Mouse (Mus musculus) layer of hippocampus, adult 11-12 months (tissue): ENCODE results near the gene Dbf4.

Source experiments
- DNase-seq: peaks from one replicate; pipeline ENCODE4 v3.0.0; 2022; ENCODE audit warnings: low spot score

Gene Dbf4

DNA sequence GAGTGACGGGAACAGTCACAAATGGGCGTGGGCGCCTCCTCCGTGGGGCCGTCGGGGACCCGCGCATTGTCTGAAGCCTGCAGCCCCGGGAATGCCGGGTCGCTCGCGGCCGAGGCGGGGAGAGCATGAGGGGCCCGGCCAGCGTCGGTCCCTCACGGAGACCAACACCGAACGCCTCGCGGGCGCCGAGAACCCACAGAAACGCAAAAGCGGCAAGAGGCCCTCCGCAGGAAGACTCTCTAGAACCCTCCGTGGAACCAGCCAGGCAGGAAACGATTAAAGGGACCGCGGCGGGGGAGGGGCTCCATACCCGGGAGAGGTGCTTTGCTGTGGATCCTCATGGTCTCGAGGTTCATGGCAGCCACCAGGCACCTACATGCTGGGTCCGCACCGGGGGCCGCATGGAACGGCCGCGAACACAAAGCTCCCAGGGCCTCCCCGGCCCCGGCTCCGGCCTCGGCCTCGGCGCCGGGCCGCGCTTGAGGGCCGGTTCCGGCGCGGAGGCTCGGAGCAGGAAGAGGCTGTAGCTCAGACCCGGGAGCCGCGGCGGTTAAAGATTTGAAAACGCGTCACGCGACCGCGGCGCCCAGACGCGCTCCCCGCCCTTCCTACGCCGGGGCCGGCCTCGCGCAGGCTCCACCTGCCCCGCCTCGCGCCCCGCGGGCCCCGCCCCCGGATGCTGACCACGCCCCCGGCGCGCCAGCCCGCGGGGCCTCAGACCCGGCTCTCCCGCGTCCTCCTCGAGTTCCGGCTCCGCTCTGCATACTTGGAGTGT is at the start of gene Dbf4, which contains the start of gene Slc25a40:
TSS of gene Dbf4 (minus strand) at position 560 of the 775 bp plus-strand sequence.
TSS of gene Slc25a40 (plus strand) at position 694 of the 775 bp plus-strand sequence.
- DNase-seq, result peak; percentile 85

DNA sequence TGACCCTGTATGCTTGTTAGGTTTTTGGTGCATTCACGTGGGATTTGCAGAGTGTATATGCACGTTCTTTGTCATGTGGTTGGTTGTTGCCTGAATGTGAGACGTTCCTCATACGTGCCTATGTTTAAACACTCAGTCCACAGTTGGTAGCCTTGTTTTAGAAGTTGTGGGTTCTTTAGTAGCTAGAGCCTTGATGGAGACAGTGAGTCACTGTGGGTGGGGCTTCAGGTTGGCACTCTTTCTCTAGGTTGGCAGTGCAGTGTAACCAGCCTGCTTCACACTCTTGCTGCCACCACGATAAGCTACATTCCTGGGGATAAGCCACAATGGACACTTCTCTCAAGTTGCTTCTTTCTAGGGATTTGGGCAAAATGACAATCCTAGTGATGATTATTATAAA is 34.0 kb upstream of the Dbf4 start:
- DNase-seq, result no peak

GRCm38 (mm10) chr5:8455565-8455964 is 33.0 kb upstream of the Dbf4 start:
- DNase-seq, result no peak

DNA sequence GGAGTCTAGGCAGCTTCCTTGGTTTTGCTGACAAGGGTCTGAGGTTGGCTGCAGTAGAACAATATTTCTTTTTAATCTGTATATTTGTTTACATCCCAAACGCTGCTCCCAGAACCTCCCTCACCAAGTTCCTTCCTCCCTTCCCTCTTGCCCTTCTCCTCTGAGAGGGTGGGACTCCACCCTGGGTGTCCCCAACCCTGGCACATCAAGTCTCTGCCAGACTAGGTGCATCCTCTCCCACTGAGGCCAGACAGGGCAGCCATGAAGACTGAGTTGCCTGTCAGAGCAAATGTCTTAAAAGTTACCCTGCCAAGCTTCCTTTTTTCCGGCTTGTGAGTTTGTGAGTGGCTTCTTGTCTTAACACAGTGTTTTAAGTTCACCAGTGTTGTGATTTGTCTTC is 16.6 kb upstream of the Dbf4 start:
- no peak for DNase-seq

DNA sequence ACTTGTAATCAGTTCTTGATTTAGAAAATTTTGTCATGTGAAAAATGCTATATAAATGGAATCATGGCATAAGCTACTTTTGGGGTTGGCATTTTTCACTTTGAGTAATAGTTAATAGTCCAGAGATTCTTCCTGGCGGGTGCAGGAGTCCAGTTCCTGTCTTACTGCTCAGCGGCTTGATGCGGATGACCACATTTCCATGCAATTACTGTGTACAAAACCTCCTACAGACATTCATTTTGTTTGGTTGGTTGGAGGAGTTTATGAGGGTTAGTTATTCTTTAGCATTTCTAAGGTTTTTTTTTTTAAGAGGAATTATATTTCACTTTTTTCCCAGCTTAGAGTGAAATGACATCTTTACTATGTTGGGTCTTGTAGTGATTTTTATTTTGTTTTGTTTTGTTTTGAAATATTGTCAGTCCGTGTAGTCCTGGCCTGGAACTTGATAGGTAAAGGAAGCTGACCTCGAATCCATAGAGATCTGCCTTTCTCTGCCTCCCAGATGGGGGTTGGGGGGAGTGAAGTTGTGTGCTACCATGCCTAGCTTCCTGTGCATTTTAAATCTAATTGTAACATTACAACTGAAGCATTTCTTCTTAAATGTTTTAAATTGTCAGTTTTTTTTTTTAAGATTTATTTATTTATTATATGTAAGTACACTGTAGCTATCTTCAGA is 15.1 kb upstream of the Dbf4 start:
- no peak for DNase-seq

DNA sequence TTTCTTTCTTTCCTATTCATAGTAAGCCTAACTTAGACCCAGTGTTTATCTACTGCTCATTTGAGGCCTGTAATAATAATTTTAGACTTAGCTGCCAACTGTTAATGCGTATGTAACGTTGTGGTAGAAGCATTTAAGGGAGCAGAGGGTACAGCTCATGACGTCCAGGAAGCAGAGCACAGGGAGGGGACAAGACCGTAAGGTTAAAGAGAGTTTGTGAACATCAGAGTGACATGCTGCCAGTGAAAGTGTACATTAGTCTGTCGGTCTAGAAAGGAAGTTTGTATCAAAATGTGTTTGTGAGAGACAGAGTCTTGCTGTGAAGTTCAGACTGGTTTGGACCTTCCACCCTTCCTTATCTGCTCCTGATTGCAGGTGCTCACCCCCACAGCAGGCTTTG is 3.4 kb upstream of the Dbf4 start:
- DNase-seq, result no peak

GRCm38 (mm10) chr5:8424116-8424515 is 1.6 kb upstream of the Dbf4 start:
- DNase-seq, result no peak

GRCm38 (mm10) chr5:8422932-8423928 is 714 bp upstream of the Dbf4 start:
- DNase-seq, result no peak

- no peak for DNase-seq
Observed at GRCm38 (mm10) chr5:8421424-8421823, 1.1 kb downstream of the Dbf4 start.

GRCm38 (mm10) chr5:8417443-8417842 is 5.1 kb downstream of the Dbf4 start:
- DNase-seq, result no peak

GRCm38 (mm10) chr5:8416683-8417413 is 5.7 kb downstream of the Dbf4 start:
- no peak for DNase-seq

DNA sequence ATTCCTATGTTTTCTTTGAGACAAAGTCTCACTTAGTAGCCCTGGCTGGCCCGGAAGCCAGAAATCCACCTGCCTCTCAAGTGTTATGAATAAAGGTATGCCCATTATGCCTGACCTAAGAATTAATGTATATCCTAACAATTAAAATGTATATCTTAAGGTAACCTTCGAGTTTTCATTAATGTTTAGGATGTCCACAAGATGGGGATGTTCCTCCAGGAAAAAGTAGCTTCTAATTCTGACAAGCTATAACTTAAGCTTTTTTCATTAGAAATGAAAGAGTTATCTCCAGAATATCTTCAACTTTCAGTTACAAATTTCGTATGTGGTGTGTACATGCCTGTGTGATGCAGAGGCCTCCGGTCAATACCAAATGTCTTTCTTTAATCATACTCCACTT is 13.8 kb downstream of the Dbf4 start:
- DNase-seq, result no peak

- DNase-seq, result no peak
Observed at GRCm38 (mm10) chr5:8397587-8398249, 24.8 kb downstream of the Dbf4 start.

GRCm38 (mm10) chr5:8393891-8394583 is 28.5 kb downstream of the Dbf4 start:
- no peak for DNase-seq

DNA sequence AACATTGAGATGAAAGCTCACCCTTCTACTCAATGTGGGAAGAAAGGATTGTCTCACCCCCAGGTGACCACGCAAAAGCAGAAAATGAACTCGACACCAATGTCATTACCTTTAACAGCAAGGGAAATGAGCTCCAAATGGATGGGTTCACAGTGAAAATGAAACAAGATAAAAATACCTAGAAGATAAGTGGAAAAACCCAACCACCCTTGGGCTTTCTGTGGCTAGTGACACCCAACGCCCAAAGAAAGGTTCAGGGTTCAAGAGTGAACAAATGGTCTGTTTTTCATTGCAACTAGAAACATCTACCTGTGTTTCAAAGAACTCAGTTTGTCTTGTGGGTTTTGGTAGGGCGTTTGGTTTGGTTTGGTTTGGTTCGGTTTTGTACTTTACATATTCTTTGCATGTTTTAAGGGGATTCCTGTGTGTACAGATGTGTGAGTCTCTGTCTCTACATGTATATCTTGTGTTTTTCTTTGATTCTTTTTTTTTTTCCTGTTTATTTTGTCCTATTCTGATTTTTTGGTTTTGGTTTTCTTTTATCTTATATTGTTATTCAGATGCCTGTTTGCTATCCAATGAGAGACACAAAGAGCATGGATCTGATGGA is 48.1 kb downstream of the Dbf4 start:
- DNase-seq, result no peak

GRCm38 (mm10) chr5:8373415-8373814 is 49.1 kb downstream of the Dbf4 start:
- DNase-seq, result no peak

GRCm38 (mm10) chr5:8368781-8369180 is 53.7 kb downstream of the Dbf4 start:
- no peak for DNase-seq

DNA sequence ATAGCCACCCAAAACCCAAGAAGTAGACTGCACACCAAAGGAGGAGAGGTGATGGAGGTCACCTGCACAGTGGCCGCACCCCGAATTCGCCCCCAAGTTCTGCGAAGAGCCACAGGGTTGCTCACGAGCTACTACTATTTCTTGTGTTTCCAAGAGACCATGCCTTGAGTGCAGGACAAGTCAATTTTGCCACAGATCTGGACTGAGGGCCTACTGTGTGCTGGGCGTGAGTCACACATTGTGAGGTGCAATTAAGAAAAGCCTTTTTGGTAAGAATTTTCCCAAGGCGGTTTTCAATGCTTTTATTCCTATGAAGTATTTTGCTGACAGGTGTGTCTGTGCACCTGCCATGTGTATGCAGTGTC is 54.2 kb downstream of the Dbf4 start:
- no peak for DNase-seq

GRCm38 (mm10) chr5:8367614-8368327 is 54.7 kb downstream of the Dbf4 start, which contains the start of gene Adam22:
Adam22 (minus strand) TSS chr5:8368160.
- DNase-seq, result peak; percentile 93
